Mouse (Mus musculus) kidney, postnatal 36 days (tissue): ENCODE measurements around the gene C1ql1.

Experiments used
- DNase-seq, 2 experiments: peaks; one replicate each; pipeline ENCODE4 v3.0.0; 2021 to 2022; ENCODE audit warnings: mixed read lengths in 2 of 2

C1ql1 gene

DNA sequence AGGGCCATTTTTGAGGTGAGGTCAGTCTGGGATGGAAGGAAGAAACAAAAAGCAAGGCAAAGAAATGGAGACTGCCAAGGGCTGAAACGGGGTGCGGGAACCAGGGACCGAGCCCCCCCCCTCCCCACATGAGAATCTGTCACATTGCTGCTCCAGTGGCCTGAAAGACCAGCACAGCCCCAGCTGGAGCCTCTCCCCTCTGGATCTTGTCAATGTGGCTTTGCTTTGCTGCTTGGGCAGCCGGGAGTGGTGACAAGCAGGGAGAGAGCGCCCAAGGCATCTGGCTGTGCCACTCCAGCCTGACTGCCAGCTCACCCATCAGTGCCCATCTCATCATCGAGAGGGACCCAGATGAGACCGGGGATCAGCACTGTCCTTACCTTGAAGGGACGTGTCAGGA, 11.2 kb upstream of the C1ql1 start:
- DNase-seq: no peak

DNA sequence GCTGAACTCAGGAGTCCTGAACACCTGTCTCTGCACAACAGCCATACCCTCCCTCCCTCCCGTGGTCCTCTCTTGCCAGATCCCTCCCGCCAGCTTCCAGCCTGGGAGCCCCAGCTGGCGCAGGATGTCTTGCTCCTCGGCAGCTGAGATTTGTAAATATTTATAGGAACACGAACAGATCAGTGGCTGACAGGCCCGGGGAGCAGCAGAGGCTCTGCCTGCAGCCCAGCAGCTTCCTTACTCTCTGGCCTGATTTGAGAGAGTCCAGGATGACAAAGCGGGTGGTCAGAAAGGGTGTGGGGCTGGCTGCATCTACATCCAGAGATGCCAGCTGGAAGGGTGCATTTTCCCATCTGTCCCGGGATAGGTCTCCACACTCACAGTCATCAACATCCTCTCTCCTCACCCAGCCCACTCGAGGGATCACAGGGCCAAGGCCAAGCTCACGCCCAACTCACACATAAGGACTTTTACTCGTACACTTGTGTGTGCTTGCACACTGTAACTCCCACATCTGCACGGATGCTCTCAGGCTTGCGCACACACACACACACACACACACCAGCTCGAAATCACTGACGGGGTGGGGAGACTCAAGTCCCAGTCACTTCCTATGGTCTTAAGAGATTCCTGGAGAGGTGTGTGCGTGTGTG, 10.6 kb upstream of the C1ql1 start:
- DNase-seq: no peak

DNA sequence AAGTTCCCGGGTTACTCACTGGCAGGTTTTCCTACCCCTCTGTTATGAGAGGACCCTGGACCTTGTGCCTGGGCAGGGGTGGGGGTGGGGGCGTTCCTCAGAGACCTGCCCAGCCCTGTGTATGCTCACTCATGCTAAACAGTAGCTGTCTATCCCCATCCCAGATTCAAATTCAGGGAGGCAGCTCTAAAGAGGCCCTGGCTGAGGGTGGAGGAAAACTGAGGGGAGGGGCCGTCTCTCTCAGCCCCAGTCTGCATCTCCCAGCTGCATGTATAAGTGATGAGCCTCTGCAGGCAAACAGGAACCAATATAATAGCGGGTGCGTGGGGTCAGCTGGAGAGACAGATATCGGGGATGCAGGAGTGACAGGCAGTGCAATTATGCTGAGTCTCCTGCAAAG, 6.4 kb upstream of the C1ql1 start:
- DNase-seq: no peak

DNA sequence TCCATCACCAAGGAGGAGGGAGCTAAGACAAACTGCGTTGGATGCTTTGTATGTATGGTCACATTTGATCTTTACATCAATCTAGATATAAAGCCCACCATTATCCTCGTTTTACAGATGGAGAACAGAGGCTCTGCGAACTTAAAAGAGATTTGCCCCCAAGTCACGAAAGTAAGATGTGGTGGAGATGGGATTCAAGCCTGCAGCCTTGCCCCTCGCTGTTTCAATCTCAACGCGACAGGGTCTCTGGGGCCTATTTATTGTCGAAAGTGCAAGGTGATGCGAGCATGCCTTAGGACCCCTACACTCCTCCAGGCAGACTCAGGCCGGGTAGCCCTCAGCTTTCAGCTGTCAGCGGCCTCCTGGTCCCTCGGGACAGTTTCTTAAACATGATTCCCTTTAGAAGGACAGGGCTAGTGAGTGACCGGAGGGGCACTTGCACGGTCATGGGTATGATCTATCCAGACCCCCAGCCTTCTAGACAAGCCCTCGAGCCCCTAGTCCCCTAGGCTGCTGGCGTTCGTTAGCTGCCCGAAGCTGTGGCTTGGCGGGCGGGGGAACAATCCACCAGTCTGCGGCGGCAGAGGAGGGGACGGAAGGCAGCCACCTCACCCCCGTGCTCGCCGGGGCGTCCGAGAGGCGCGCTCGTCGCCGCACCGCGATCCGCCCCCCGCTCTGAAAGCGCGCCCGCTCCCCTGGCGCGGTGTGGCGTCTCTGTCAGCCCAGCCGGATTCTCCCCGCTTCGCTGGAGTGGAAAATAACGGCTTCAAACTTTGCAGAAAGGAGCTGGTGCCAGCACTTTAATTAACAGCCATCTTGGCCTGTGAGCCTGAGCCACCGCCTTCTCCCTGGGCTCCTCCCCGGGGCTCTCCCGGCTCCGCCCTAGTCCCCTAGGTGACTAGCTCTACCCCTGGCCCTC, 1.8 kb upstream of the C1ql1 start:
- DNase-seq: peak; percentile 80

DNA sequence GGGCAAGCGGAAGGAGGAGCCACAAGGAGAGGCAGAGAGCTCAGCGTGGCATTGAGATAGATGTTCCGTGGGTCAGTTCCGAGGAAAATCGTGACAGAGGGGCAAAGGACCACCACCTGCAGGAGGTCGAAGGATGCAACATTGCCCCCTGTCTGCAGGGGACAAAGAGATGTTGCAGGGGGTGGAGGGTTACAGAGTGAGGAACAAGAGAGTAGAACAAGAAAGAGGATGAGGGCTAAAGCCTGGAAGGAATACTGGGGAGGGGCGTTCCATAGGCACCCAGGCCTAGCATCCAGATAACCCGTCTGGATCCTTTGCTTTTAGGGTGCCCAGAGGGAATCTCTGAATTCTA, 480 bp upstream of the C1ql1 start:
- DNase-seq: no peak

DNA sequence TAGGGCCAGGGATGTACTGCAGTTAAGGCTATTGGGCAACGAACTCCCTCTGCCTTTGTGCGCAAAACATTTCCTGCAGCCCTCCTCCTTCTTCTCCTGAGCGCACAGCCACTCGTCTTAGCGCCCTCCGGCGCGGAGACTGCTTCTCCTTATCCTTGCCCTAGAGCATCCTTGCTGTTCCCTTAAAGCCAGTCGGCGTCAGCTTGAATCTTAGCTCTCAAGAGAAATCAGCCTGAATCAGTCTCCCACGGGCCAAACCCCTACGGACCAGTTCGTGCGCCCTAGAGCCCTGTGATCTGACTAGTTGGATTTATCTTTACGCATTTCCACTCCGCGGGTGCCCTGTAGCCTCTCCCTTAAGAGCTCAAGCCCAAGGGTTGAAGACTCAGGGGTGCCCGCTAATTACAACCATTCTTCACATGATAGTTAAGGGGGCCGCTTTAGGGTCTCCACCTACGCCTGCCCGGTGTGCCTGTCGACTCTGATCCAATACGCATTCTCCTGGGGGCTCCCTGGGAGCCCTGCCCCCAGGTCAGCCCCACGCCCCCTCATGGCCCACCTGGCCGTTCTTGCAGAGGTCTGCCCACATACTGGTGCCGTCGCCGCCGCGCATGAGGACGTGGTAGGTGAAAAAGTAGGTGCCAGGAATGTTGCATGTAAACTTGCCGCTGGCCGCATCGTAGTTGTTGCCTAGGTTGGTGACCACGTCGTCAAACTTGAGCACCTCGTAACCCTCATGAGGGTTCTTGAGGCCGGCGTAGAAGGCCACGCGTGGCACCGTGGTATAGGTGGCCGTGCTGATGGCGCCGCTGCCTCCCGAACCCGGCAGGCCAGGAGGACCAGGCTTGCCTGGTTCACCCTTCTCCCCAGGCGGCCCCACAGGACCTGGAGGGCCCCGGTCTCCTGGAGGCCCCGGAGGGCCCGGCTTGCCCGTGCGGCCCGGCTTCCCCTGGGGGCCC, 903 bp downstream of the C1ql1 start:
- no peak for DNase-seq

DNA sequence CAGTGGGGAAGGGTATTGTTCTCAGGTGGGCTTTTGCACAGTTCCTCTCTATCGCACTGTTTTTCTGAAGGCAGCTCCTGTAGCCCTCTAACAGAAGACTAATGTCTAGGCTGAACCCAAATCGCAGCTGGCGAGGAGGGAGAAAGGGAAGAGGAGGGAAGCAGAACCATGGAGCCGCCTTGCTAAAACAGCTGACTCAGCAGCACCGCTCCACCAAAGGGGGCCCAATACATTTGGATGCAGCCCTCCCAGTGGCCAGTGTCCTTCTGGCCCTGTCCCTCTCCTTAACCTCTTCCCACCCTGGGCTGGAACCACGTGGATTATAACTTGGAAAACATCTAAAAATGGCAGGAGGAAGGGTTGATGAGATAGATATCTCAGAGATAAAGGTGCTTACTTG, 5.3 kb downstream of the C1ql1 start:
- DNase-seq: no peak

DNA sequence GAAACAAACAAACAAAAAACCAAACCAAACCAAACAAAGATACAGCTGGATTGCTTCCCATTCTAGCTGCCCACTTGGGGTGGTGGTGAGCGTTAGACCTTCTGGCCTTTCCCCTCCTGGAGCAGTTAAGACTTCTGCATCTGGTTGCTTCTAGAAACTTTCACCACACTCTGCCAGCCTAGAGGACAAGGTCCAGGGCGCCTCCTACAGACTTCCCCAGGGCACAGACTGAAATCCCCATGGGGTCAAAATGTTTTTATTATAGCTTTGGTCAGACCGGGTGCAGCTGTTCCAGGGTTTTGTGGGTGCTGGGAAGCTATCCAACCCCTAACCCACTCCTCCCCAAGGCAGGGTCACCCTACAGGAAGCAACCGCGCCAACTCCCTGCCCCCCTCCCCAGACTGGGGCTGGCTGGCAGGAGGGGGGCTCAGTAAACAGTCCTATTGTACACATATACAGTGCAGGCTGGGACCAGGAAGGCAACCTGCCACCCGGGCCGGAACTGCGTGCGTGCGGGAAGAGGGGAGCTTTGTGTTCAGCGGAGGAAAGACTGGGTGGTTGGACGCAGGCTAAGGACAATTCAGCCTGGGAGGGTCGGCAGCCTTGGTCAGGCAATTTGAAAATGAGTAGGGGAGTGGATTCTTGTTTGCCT, 7.3 kb downstream of the C1ql1 start:
- peak; percentile 27 to 46 for DNase-seq

DNA sequence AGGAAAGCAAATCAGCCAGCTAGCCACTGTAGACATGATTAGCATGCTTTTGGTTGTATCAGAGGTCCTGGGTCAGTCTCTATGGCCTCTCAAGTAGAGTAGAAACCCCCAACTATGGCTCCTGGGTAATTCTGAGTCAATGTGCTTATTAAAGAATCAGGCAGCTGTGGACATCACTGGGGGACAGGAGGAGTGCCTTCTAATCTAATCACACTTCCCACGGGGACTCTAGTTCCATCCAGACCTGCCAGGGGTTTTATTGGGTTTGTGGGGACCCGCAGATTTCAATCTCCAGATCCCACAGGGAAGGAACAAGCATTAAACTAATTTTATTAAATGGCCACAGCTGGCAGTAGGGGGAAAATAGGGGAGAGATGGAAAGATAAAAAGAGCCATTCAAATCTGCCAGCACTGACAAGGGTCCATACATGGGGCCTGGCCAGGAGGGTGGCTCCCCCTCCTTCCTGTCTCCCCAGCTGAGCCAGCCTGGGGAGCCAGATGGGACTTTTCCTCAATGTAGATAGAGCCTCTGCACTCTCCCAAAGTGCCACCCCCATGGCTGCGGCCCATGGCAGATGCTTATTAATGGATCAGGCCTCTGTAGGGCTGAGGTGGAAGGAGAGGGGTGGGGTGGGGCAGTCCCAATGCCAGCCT, 8.8 kb downstream of the C1ql1 start:
- DNase-seq: no peak

DNA sequence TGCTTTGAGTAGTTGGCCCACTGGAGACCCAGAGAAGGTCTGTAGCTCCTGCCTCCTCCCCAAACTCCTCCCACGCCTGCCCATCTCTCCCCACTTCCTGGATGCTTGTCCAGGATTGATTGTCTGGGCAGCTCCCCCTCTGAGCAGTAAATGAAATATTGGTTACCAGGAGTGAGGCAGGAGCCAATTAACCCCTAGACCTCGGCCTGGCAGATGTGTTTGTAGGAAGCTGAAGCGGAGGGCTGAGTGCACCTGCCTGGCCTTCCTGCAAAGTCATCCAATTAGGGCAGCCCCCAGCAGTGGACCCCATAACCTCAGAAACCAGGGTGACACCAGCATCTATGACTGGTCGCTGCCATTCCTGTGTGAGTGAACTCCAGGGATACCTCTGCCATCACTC, 10.2 kb downstream of the C1ql1 start:
- no peak for DNase-seq

DNA sequence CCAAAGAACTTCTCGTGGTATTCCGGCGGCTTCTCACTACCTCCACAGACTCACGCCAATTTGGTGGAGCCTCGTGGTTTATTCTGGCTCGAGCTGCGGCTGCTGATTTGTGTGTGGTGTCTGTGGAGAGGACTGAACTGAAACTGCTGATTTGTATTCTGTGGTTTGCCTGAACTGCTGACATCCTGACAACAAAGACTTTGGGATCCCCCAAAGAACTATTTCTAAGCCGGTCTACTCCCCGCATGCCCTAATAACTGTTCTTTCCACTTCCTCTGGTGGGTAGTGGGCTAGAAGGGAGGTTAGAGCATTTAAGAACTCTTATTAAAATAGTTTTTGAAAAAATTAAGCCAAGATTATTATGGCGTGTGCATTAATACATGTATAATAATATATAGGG, 15.8 kb downstream of the C1ql1 start:
- DNase-seq: no peak

DNA sequence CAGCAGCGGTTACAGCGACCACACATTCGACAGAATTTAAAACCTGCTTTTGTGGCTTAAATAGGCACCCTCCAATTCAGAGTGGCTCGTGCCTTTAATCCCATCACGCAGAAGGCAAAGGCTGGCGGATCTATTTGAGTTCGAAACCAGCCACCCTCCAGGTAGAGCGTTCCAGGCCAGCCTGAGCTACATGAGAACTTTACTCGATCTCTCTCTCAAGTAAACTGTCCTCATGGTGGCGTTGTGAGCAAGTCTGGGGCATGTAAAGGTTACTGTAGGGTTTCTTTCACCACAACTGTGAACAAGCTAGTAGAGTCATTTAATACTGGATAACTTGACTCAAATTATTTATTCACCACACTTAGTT, 21.2 kb downstream of the C1ql1 start:
- DNase-seq: no peak

DNA sequence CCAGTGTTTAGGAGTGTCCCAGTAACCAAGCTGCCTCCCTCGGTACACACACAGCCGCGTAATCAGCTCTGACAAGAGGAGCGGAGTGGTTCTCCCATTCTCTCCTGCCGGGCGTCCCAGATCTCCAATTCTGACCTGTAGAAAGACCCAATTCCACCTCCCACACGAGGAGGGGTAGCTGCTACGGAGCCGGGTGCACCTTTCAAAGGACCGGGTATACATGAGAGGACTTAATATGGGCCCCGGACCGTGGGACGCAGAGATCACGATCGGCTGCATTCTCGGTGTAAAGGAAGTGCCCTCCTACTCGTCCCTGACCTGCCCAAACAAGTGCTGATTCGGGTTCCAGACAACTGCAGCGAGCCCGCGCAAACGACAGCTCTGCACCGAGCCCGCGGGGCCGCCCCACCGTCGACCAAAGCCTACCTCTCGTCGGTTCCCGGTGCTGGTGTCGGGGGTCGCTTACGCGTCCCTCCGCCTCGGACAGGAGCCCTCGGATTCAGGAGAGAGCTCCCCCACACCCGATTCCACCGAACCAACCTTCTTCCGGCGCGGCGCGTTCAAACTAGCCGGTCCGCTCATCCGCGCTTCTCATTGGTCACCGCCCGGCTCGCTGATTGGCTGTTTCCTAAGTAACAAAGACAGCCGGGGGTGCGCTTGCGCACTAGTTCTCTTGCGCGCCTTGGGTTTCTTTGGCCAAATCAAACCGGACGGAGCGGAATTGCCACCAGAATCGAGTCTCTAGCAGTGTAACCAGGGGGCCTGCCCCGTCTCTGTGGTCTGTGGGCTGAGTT, 21.7 kb downstream of the C1ql1 start, which contains the start of gene Kif18b:
Kif18b (minus strand) TSS at position 568 of the 794 bp plus-strand sequence.
- peak; percentile 97 for DNase-seq

DNA sequence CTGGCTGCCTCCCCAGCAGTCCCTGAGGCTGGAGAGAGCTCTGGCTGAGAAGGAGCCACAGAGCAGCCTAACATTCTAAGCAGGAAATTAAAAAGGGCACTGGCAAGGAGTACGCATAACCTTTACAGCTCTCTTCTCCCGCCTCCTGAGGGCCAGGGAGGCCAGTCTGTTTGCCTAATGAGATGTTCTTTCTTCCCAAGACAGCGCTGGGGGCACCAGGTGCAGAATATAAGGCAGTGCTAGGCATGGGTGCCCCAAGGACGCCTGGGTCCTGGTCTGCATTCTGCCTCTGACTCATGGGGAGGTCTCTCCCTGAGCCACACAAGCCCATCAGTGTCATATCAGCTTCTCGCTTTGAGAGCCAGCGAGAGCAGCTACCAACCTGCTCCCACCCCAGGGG, 25.0 kb downstream of the C1ql1 start:
- no peak for DNase-seq

DNA sequence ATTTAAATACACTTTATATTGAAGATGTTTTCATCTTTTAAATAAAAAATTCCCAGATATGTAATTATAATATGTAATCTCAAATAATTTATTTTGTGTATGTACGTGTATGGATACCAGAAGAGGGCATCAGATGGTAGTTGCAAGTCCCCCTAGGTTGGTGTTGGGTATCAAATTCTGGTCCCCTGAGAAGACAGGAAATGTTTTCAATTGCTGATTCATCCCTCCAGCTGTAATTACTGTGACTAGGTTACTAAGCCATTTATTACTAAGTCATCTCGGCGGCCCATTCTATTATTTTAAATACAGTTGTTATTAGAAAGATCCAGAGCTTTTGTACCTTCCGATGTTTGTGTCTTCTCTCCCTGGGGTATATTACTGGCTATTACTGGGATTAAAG, 28.4 kb downstream of the C1ql1 start:
- no peak for DNase-seq

DNA sequence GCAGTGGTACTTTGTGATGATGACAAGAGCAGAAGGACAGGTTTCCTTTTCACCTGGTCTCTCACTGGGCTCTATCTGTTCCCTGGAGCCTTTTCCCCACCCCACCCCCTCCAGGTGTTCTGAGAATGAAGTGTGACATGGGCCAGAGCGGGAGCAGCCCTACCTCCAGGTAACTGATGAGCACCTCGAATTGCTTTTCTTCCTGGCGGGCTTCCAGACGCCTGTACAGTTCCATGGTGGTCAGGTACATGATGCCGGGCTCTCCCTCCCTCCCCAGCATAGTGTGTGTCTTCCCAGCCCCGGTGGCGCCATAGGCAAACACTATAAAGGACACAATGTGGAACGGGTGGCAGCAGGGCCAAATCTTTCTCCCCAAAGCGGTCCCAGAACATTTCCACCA, 31.1 kb downstream of the C1ql1 start:
- no peak for DNase-seq

DNA sequence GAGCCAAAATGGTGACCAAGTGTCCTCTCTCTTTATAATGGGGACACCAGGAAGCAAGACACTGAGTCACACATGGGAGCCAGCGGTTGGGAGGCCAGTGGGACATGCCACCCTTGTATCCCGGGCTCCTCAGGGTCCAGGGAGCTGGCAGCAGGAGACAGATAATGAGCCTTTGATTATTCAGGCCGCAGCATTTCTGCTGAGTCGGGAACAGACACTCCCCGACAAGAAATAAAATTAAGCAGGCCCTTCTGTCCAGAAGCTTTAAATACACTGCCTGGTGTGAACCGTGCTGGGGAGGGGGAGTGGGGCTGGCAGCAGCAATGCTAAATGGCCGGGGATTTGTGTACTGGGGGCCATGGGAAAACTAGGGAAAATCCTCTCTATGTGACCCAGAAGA, 35.1 kb downstream of the C1ql1 start:
- no peak for DNase-seq

DNA sequence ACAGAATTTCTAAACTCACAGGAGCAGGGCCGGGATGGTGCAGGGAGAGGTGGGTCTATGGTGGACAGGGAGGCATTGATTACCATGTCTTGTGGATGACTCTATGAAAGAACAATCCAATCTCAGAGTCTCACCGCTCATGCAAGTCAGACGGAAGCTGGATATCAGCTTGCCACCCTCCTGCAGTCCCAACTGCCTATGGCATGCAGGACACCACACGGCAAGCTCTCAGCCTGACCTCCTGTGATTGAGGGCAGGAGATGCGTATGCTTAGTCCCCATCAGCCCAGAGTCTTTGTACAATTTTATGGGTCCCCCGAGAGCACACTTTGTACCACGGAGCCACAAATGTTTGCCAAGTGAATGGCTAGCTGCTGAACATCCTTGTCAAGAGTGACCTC, 42.8 kb downstream of the C1ql1 start:
- no peak for DNase-seq

DNA sequence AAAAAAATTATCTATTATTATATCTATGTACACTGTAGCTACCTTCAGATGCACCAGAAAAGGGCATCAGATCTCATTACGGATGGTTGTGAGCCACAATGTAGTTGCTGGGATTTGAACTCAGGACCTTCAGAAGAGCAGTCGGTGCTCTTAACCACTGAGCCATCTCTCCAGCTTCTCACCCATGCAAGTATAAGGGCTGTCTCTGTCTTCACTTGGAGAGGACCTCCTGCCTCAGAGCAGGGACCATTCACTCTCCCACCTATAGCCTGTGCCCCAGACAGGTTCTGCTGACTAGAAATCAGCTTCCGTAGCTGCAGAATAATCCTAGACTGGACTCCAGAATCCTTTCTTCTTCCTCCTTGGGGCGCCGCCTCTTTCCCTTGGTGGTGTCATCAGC, 44.4 kb downstream of the C1ql1 start:
- DNase-seq: no peak

DNA sequence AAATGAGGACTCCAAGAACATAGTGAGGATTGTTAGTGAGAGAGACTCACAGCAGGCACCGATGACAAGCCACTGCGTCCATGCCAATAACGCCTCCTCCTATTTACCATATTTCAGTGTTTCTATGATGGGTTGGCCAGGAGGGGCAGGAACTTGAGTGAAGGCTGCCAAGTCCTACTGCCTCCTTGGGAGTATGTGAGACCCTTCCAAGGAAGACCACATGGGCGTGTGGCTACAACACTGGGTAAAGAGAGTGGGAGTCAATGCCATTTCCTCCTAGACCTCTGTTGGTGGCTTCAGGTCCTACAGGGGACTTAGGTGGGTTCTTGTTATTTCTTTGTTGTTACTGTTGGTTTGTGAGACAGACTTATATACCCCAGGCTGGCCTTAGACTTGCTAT, 45.3 kb downstream of the C1ql1 start:
- no peak for DNase-seq

DNA sequence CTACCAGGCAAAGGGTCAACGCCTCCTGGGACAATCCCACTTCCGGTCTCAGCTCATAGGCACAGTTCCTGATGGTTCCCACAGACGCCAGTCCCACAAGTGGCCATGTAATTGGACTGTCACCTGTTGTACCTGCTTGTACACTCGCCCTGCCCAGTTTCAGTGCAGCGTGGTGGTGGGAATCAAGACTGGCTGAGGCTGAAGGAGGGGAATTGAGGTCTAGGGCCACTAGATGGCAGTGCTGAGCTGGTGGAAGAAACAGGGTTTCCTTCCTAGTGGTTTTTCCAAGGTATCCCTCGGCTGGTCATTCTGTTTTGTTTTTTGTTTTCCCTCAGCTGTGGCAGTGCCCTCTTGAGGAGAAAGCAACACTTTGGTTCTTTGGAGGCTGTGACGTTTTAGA, 45.7 kb downstream of the C1ql1 start, which contains the start of gene Gfap:
Gfap (minus strand) TSS at position 150 of the 400 bp plus-strand sequence.
- DNase-seq: peak; percentile 67 to 90
